Mouse (Mus musculus): ENCODE measurements around the gene Dnlz.

DNA sequence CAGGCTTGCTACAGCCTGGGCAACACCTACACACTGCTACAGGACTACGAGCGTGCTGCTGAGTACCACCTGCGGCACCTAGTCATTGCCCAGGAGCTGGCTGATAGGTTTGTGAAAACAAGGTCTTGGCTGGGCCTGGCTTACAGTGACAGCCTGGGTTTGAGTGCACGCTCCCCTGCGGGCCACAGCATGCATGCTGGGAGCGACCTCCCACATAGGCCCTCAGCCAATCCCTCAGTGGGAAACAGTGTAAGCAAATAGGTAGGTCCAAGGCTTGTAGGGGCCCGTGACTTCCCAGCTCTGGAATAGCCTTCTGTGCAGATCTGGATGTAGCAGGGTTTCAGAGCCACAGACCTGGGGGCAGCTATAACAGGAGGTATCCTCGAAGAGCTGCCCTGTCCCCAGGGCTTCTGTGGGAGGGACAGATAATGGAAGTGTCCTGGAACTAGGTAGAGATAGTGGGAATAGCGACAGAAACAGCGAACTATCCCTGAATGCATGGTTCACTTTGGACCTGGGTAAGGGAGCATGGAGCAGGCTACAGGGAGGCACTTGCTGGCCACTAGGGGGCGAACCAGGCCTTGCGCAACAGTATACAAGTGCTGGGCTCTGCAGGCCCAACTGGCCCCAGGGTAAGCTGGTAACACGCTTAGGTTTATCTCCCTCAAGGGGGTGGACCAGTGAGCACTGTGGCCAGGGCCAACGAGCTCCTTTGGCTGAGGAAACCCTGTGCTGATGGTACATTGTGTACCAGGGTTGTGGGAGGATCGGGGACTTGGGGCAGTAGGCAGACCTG, 26.3 kb downstream of the Dnlz start:
- peak; percentile 98 for TF ChIP-seq CTCF (IDR thresholded peaks at IDR 0.05; ENCODE audit: low read depth)
- TF ChIP-seq EP300 (optimal IDR thresholded peaks at IDR 0.05) = no peak
